Mouse (Mus musculus): ENCODE measurements at regions not wholly inside any gene's neighbourhood (a gene's known extent, or its start where the extent isn't known, plus 50 kb on each side); places are given as distances from the start of the nearest gene placed in this dataset.
"Not testable (repeated sequence)": the region's sequence is repeated elsewhere in the genome, so short reads cannot be mapped to it uniquely, and the experiment has no call there.

DNA sequence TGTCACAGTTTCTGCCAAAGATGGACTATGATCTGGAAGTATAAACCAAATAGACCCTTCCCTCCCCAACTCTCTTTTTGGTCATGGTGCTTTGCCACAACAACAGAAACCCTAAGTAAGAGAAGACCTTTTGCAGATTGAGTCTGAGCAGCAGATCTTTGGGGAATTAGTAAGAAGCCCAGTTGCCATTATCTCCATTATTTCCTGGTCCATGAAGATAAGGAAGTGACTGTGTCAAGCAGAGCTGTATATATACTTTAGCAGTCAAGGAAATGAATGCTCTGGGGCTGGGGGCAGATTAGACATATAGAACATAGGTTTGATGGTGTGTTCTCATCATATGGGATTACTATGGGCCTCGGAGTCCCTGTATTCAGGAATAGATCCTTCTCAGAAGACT, 117.8 kb upstream of the C9orf72 start:
- no peak for DNase-seq

GRCm38 (mm10) chr4:35331161-35331560, 105.2 kb upstream of the C9orf72 start:
- no peak for DNase-seq

DNA sequence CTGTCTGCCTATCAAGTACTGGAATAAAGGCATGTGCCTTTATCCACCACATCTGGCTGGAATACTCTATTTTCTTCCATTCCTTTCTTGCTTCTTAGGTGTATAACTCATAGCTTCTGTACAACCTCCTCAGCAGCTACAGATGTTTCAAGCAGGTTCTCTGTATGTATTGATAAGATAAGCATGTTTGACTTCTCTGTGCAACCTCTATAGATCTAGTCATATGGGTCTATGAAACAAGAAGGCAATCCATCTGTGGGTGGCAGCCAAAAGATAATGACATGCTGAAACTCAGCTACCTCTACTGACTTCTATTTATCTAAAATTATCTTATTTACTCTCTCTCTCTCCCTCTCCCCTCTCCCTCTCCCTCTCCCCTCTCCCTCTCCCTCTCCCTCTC, 99.3 kb upstream of the C9orf72 start:
- no peak for DNase-seq

- no peak for DNase-seq
Measured at GRCm38 (mm10) chr4:35322432-35323173, 96.6 kb upstream of the C9orf72 start.

GRCm38 (mm10) chr4:35310396-35310977, 84.5 kb upstream of the C9orf72 start:
- no peak for DNase-seq

DNA sequence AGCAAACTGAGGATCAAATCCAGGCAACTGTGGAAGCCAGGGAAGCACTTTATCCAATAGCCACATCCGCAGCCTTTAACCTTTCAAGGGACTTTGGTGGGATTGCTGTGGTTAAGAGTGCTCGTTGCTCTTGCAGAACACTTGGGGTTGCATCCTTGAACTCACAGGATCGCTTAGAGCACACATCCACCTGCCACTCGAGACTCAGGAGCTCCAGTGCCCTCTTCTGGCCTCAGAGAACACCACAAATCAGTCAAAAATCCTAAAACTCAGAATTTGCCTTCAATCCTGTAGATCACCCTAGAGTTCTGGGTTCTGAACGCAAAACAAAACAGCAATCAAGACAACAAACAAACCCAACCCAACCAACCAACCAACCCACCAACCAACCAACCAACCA, 82.2 kb upstream of the C9orf72 start:
- no peak for DNase-seq

DNA sequence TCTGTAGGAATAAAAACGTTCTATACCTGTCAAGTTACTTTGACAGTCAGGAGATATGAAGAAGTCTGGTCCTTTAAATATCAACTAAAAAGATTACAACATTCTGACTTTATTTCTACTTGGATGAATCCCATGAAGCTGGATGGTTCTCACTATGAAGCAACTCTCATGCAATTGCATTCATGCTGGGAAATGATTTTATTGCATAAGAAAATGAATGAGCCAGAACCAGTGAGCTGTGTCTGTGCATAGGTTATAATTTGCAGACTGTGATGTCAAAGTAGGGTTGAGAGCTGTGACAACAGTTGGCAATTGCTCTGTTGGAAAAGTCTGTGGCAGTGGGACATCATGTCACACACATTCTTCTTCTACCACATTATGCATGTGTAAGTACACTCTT, 79.2 kb upstream of the C9orf72 start:
- no peak for DNase-seq

- no peak for DNase-seq
Measured at GRCm38 (mm10) chr4:35300848-35301247, 74.9 kb upstream of the C9orf72 start.

DNA sequence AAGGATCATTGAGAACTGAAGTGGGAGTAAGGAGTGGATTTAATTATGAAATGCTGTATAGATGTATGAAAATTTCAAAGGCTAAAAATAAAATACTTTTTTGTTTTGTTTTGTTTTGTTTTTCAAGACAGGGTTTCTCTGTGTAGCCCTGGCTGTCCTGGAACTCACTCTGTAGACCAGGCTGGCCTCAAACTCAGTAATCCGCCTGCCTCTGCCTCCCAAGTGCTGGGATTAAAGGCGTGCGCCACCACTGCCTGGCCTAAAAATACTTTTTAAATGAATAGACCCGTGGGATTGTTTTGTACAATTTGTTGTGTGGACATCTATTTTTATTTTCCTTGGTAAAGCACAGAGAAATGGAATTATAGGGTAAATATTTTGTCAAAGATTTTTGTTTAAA, 74.4 kb upstream of the C9orf72 start:
- DNase-seq, result not testable (repeated sequence)

DNA sequence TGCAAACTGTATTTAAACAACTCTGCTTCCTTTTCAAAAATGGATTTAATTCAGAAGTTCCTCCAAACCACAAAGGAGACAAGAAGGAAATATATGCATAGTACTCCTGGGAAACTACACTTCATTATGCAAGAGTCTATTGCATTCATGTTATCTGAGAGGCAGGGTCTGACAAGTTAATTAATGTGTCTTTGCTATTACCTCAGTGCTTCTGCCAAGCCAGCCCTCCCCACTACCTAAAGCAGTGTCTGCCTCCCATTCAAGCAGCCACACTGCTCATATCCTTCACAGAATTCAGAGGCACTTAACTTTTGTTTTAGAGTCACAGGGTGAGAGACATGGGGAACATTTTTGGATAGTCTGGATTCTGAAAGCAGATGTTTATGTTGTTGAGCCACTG, 58.6 kb upstream of the C9orf72 start:
- DNase-seq, result no peak
